Mouse (Mus musculus): Measurements from ENCODE around the gene Pkd1l2. TPM values are rescaled to one million over a fixed set of nuclear protein-coding genes. Genes with fewer than 3 reads are reported as not detected.

Pkd1l2 gene
- total and polyA plus RNA-seq, 2 experiments from 2014 or later: 0.06 TPM; not detected in 1

DNA sequence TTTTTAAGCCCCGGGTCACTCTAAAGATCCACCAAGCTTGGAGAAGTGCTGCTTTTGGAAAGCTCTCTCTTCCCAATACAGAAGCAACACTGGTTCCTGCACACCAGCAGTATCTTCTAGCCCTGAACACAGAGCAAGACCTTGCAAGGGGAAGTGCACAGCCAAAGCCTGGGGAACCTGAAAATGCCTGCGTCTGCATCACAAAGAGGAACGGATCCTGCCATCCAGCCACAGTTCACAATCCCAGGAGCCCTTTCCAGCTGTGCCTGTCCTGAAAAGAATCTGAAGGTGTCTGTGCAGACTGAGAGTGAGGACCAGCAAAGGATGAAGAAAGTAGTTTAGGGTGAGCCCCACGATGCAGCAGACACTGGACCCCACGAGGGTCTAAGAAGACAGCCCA is 107.2 kb downstream of the Pkd1l2 start:
- H3K27ac ChIP-seq (ENCODE audit: low read depth, low read length): no peak overlapping the region
- DNase-seq (no peak), ATAC-seq (no peak)
- peaks cover 5% of the 10 kb centered on the region for H3K36me3 ChIP-seq (ENCODE audit: insufficient read depth)
- H3K9me3 ChIP-seq (ENCODE audit: low read length): no peaks in the 10 kb centered on the region
- H3K4me1 ChIP-seq (ENCODE audit: insufficient read depth): 0 out of 2 replicates have a peak, but pooled peaks cover 2% of the 10 kb centered on the region
- H3K27me3 ChIP-seq (ENCODE audit: insufficient read depth, low read length): no peaks in the 10 kb centered on the region
- H3K4me3 ChIP-seq (ENCODE audit: low read depth, low read length): no peak overlapping the region
- H3K4me2 ChIP-seq (ENCODE audit: low read depth): no peak overlapping the region
- no peak for TF ChIP-seq CTCF (IDR thresholded peaks at IDR 0.05; ENCODE audit: low read depth)
- H3K9ac ChIP-seq: no peak overlapping the region
- 29% methylated on average over 5 of the region's 5 CpGs for WGBS

DNA sequence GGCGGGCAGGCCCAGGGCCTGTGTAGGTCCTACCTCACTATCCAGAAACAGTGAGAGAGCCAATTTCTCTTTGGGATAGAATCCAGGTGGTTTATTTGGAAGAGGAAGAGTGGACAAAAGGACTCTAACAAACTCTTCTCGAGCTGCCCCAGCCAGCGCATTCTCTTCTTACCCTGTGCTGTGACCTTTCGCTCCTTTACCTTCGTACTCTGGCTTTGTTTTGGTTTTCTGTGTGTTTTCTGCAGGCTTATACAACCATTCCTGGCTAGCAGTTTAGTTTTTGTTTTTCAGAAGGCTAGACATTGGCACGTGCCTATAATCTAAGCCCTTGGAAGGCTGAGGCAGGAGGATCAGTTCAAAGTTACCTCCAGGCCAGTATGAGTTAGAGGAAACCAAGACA is 112.7 kb downstream of the Pkd1l2 start:
- no peak overlapping the region for H3K27ac ChIP-seq (ENCODE audit: low read depth, low read length)
- TF ChIP-seq CTCF (IDR thresholded peaks at IDR 0.05; ENCODE audit: low read depth): no peak
- WGBS: 80% methylated on average over 6 of the region's 6 CpGs
- H3K9ac ChIP-seq: no peak overlapping the region
- H3K9me3 ChIP-seq (ENCODE audit: low read length): no peaks in the 10 kb centered on the region
- H3K4me1 ChIP-seq (ENCODE audit: insufficient read depth): no peaks in the 10 kb centered on the region
- DNase-seq: no peak
- H3K4me2 ChIP-seq (ENCODE audit: low read depth): no peak overlapping the region
- no peak overlapping the region for H3K4me3 ChIP-seq (ENCODE audit: low read depth, low read length)
- H3K36me3 ChIP-seq (ENCODE audit: insufficient read depth): peaks cover 5% of the 10 kb centered on the region
- no peak for ATAC-seq
- no peaks in the 10 kb centered on the region for H3K27me3 ChIP-seq (ENCODE audit: insufficient read depth, low read length)

DNA sequence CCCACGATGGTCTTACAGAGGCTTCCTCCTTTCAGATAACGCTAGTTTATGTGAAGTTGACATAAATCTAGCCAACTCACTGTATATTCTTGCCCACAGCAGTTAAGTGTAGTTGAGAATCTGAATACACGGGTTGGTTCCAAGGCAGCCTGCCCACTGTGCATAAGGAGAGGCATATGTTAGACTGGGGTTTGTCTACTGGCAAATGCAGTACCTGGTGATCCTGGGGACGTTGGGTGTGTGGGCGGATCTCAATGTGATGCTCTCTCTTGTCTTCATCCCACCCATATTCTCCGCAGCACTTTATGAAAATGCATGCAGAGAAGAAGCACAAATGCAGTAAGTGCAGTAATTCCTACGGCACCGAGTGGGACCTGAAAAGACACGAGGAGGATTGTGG is 127.8 kb downstream of the Pkd1l2 start:
- Histone ChIP-seq H3K27me3 (ENCODE audit: insufficient read depth, low read length) (no peaks in the 10 kb centered on the region), H3K4me3 (ENCODE audit: low read depth, low read length) (no peak overlapping the region), H3K27ac (ENCODE audit: low read depth, low read length) (no peak overlapping the region), H3K4me1 (ENCODE audit: insufficient read depth) (no peaks in the 10 kb centered on the region), H3K9me3 (ENCODE audit: low read length) (no peaks in the 10 kb centered on the region), H3K9ac (no peak overlapping the region), H3K36me3 (ENCODE audit: insufficient read depth) (peaks cover 60% of the 10 kb centered on the region), H3K4me2 (ENCODE audit: low read depth) (no peak overlapping the region)
- TF ChIP-seq CTCF (IDR thresholded peaks at IDR 0.05; ENCODE audit: low read depth): no peak
- no peak for ATAC-seq
- 91% methylated on average over 9 of the region's 9 CpGs for WGBS
- DNase-seq: no peak

DNA sequence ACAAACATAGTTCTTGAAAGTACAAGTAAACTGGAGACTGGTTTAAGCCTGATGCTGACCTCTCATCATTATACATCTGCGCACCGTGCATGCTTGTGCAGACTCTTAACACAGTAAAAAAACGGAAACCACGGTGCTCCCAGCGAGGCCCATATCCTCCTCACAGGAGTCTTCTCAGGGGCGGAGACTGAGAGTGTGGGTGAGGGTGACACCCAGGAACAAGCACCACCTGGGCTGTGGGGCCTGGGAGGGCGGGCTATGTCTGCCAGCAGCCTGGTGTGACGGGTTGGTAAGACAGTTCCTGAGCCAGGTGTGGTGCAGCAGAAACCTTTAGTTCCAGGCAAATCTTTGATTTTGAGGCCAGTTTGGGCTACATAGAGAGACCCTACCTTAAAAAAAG is 129.8 kb downstream of the Pkd1l2 start:
- TF ChIP-seq CTCF (IDR thresholded peaks at IDR 0.05; ENCODE audit: low read depth): no peak
- Histone ChIP-seq H3K36me3 (ENCODE audit: insufficient read depth) (peaks cover 41% of the 10 kb centered on the region), H3K4me2 (ENCODE audit: low read depth) (no peak overlapping the region), H3K9ac (no peak overlapping the region), H3K27ac (ENCODE audit: low read depth, low read length) (no peak overlapping the region), H3K27me3 (ENCODE audit: insufficient read depth, low read length) (no peaks in the 10 kb centered on the region), H3K4me3 (ENCODE audit: low read depth, low read length) (no peak overlapping the region), H3K4me1 (ENCODE audit: insufficient read depth) (no peaks in the 10 kb centered on the region), H3K9me3 (ENCODE audit: low read length) (no peaks in the 10 kb centered on the region)
- no peak for ATAC-seq
- WGBS: 93% methylated on average over 8 of the region's 8 CpGs
- DNase-seq: no peak

DNA sequence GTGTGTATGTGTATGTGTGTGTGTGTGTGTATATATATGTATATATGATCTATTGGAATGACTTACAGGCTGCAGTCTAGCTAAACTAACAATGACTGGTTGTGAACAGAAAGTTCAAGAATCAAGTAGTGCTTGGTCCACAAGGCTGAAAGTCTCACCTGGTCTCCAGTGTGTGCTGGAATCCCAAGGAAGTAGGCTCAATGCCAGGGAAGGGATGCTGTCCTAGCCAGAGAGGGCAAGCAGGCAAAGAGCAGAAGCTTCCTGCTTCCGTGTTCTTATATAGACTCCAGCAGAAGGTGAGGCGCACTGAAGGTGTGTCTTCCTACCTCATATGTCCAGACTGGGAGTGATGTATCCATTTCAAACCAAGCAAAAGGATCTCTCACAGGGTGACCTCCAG is 130.5 kb downstream of the Pkd1l2 start:
- H3K27ac ChIP-seq (ENCODE audit: low read depth, low read length): no peak overlapping the region
- H3K36me3 ChIP-seq (ENCODE audit: insufficient read depth): peaks cover 35% of the 10 kb centered on the region
- DNase-seq (no peak), ATAC-seq (no peak)
- H3K27me3 ChIP-seq (ENCODE audit: insufficient read depth, low read length): no peaks in the 10 kb centered on the region
- no peak overlapping the region for H3K9ac ChIP-seq
- no peak overlapping the region for H3K4me3 ChIP-seq (ENCODE audit: low read depth, low read length)
- TF ChIP-seq CTCF (IDR thresholded peaks at IDR 0.05; ENCODE audit: low read depth): no peak
- 92% methylated on average over 2 of the region's 2 CpGs for WGBS
- H3K9me3 ChIP-seq (ENCODE audit: low read length): no peaks in the 10 kb centered on the region
- no peaks in the 10 kb centered on the region for H3K4me1 ChIP-seq (ENCODE audit: insufficient read depth)
- no peak overlapping the region for H3K4me2 ChIP-seq (ENCODE audit: low read depth)

DNA sequence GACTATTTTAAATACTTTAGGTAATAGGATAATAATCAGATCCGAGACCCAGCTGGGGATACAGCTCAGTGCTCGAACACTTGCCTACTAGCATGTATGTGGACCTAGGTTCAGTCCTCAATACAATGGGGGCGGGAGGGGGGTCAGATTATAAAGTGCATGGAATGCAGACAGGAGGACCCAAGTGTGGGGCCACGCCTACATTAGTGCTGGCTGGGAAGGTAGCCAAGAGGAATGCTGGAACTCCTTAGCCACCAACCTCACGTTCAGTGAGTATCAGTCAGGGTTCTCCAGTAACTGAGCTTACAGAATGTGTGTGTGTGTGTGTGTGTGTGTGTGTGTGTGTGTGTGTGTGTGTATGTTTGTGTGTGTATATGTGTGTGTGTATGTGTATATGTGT is 130.9 kb downstream of the Pkd1l2 start:
- DNase-seq (no peak), ATAC-seq (no peak)
- no peaks in the 10 kb centered on the region for H3K4me1 ChIP-seq (ENCODE audit: insufficient read depth)
- no peak overlapping the region for H3K27ac ChIP-seq (ENCODE audit: low read depth, low read length)
- peaks cover 31% of the 10 kb centered on the region for H3K36me3 ChIP-seq (ENCODE audit: insufficient read depth)
- no peak overlapping the region for H3K4me3 ChIP-seq (ENCODE audit: low read depth, low read length)
- no peak overlapping the region for H3K9ac ChIP-seq
- H3K4me2 ChIP-seq (ENCODE audit: low read depth): no peak overlapping the region
- no peaks in the 10 kb centered on the region for H3K27me3 ChIP-seq (ENCODE audit: insufficient read depth, low read length)
- H3K9me3 ChIP-seq (ENCODE audit: low read length): no peaks in the 10 kb centered on the region
- TF ChIP-seq CTCF (IDR thresholded peaks at IDR 0.05; ENCODE audit: low read depth): no peak
- 58% methylated on average over 5 of the region's 5 CpGs for WGBS

DNA sequence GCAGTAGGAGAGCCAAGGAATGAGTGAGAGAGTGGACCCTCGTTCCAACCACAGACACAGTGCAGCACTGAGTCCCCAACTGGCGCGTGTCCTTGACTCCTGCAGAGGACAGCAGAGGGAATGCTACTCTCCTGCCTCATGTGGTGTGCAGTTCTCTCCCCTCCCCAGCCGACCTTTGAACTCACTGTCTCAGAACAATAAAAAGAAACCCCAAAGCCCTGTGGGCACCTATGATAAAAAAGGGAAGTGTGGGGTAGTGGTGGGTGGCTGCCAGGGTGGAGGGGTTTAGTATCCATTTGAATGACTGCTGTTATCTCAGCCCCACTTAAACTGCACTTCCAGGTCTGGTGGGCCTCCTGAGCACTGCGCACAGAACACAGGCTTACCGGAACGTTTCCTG is 134.7 kb downstream of the Pkd1l2 start:
- Histone ChIP-seq H3K4me2 (ENCODE audit: low read depth) (no peak overlapping the region), H3K4me3 (ENCODE audit: low read depth, low read length) (no peak overlapping the region), H3K36me3 (ENCODE audit: insufficient read depth) (no peaks in the 10 kb centered on the region), H3K9ac (no peak overlapping the region), H3K9me3 (ENCODE audit: low read length) (no peaks in the 10 kb centered on the region), H3K27me3 (ENCODE audit: insufficient read depth, low read length) (no peaks in the 10 kb centered on the region), H3K27ac (ENCODE audit: low read depth, low read length) (no peak overlapping the region), H3K4me1 (ENCODE audit: insufficient read depth) (peaks cover 14% of the 10 kb centered on the region)
- ATAC-seq (no peak), DNase-seq (no peak)
- 92% methylated on average over 7 of the region's 7 CpGs for WGBS
- no peak for TF ChIP-seq CTCF (IDR thresholded peaks at IDR 0.05; ENCODE audit: low read depth)

DNA sequence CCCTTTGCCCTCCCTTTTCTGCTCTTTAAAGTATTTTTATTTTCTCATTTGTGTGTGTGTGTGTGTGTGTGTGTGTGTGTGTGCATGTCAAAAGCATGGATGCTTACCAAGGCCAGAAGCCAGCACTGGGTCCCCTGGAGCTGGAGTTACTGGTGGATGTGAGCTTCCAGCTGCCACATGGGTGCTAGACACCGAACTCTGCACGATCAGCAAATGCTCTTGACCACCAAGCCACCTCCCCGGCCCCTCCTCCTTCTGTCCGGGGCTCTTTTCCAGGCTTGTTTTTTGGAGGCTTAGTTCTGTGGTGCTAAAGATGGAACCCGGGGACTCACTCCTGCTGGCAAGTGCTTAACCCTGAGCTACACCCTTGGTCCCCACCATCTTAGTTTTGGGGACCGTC is 135.4 kb downstream of the Pkd1l2 start:
- Histone ChIP-seq H3K27me3 (ENCODE audit: insufficient read depth, low read length) (no peaks in the 10 kb centered on the region), H3K9me3 (ENCODE audit: low read length) (no peaks in the 10 kb centered on the region), H3K4me3 (ENCODE audit: low read depth, low read length) (no peak overlapping the region), H3K4me1 (ENCODE audit: insufficient read depth) (peaks cover 16% of the 10 kb centered on the region), H3K36me3 (ENCODE audit: insufficient read depth) (no peaks in the 10 kb centered on the region), H3K4me2 (ENCODE audit: low read depth) (no peak overlapping the region), H3K9ac (no peak overlapping the region), H3K27ac (ENCODE audit: low read depth, low read length) (no peak overlapping the region)
- ATAC-seq (no peak), DNase-seq (no peak)
- no peak for TF ChIP-seq CTCF (IDR thresholded peaks at IDR 0.05; ENCODE audit: low read depth)
- WGBS: 88% methylated on average over 6 of the region's 6 CpGs

All from forebrain, postnatal 0 days (tissue).